Mouse (Mus musculus) ZHBTc4 (cell line): ENCODE data around the gene Spata13.
A peak's percentile ranks its signal among the peaks of the same experiment; 100 is the strongest.

Source experiments
- DNase-seq: peaks from one replicate; pipeline ENCODE4 v3.0.0-alpha.2; 2011; ENCODE audit warnings: low read depth, low spot score

Spata13 gene

GRCm38 (mm10) chr14:60639195-60639594 lies 5.4 kb downstream of the Spata13 start:
- DNase-seq, result no peak

GRCm38 (mm10) chr14:60641120-60641519 lies 7.3 kb downstream of the Spata13 start:
- DNase-seq, result no peak

- DNase-seq, result no peak
These were observed 8.3 kb downstream of the Spata13 start for GRCm38 (mm10) chr14:60642131-60642530.

- peak; percentile 25 for DNase-seq
These were observed 9.5 kb downstream of the Spata13 start for GRCm38 (mm10) chr14:60643098-60643870.

GRCm38 (mm10) chr14:60646373-60646772 lies 12.6 kb downstream of the Spata13 start:
- DNase-seq, result no peak

GRCm38 (mm10) chr14:60647885-60648284 lies 14.1 kb downstream of the Spata13 start:
- DNase-seq, result no peak

GRCm38 (mm10) chr14:60648956-60649355 lies 15.2 kb downstream of the Spata13 start:
- DNase-seq, result no peak

GRCm38 (mm10) chr14:60653184-60653583 lies 19.4 kb downstream of the Spata13 start:
- DNase-seq, result peak; percentile 12

- DNase-seq, result no peak
These were observed 20.2 kb downstream of the Spata13 start for GRCm38 (mm10) chr14:60653977-60654376.

- no peak for DNase-seq
These were observed 20.9 kb downstream of the Spata13 start for GRCm38 (mm10) chr14:60654708-60655107.

GRCm38 (mm10) chr14:60655941-60656700 lies 22.3 kb downstream of the Spata13 start:
- DNase-seq, result no peak

- DNase-seq, result no peak
These were observed 22.9 kb downstream of the Spata13 start for GRCm38 (mm10) chr14:60656701-60657085.

- DNase-seq, result no peak
These were observed 24.1 kb downstream of the Spata13 start for GRCm38 (mm10) chr14:60657891-60658290.

GRCm38 (mm10) chr14:60659498-60659897 lies 25.7 kb downstream of the Spata13 start:
- DNase-seq, result no peak

- no peak for DNase-seq
These were observed 26.8 kb downstream of the Spata13 start for GRCm38 (mm10) chr14:60660591-60660990.

GRCm38 (mm10) chr14:60661281-60661680 lies 27.5 kb downstream of the Spata13 start:
- no peak for DNase-seq

- no peak for DNase-seq
These were observed 29.6 kb downstream of the Spata13 start for GRCm38 (mm10) chr14:60663309-60663940.

- no peak for DNase-seq
These were observed 30.8 kb downstream of the Spata13 start for GRCm38 (mm10) chr14:60664641-60665040.

GRCm38 (mm10) chr14:60665263-60665662 lies 31.5 kb downstream of the Spata13 start:
- DNase-seq, result no peak

GRCm38 (mm10) chr14:60666252-60666651 lies 32.5 kb downstream of the Spata13 start:
- no peak for DNase-seq

GRCm38 (mm10) chr14:60670191-60670590 lies 36.4 kb downstream of the Spata13 start:
- DNase-seq, result no peak

GRCm38 (mm10) chr14:60671504-60671903 lies 37.7 kb downstream of the Spata13 start:
- no peak for DNase-seq
